Mouse (Mus musculus) lung, postnatal 25 days (tissue): ENCODE data around the gene Megf8.

Experiments
- DNase-seq: peaks from one replicate; pipeline ENCODE4 v3.0.0; 2022; ENCODE audit warnings: low spot score

Gene Megf8

DNA sequence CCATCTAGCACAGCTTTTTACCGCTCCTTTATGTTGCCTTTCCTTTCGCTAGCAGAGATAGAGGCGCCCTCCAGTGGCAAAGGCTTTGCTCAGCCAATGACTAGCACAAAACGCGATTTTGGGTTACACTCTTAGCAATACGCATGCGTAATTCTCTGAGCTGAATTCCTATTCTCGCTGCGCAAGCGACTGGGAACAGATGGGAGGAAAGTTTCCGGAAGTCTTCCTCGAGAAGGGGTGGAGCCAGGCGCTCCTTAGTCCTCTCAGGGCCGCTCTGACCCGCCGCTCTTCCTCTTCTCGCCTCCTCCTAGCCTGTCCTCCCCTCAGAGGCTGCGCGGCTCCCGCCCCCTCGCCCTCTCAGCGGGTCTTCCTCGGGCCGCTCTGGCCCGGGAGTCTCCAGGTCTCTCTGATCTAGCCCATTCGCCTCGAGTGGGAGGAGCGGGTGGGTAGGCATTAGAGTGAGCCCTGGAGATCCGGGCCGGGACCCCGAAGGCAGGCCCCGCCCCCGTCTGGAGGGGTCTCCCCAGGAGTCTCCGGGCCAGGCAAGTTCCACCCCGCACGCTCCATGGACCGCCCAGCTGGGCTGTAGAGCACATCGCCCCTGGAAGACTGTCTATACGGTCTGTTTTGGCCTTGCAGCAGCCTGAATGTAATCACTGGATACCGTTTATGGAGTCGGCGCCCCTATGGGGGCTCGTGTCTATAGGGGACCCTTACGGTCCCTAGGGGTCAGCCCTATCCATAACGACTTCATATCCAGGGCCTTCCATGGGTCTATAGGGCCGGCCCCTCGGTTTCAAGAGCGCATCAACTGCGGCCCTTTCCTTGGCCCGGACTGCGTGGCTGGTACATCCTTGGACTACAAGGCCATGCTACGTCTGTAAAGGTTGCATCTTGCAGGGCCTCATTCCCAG lies at the start of gene Megf8:
Megf8 (plus strand) TSS at position 633 of the 914 bp plus-strand sequence.
- peak; percentile 98 for DNase-seq

DNA sequence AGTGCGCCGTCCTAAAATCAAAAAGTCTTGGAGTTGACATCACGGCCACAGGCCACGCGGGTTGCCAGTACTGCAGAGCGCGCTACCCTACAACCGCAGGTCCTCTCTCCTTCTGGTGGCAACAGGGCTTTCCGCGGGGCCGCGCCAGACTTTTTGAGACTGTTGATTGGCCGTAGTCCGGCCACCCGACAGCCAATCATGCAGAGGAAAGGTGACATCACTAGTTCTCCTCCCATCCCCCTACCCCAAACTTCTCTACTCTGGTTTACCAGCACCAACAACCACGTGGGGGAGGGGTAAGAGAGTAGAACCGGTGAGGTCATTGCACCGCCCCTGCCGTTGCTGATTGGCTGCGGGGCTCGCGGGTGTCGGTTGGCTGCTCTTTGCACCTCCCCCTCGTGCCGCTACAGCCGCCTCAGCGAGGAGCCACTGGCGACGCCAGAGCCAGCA lies 49.6 kb upstream of the Megf8 start, which contains the start of gene Cic:
Cic (plus strand) TSS at position 404 of the 450 bp plus-strand sequence.
- peak; percentile 100 for DNase-seq

DNA sequence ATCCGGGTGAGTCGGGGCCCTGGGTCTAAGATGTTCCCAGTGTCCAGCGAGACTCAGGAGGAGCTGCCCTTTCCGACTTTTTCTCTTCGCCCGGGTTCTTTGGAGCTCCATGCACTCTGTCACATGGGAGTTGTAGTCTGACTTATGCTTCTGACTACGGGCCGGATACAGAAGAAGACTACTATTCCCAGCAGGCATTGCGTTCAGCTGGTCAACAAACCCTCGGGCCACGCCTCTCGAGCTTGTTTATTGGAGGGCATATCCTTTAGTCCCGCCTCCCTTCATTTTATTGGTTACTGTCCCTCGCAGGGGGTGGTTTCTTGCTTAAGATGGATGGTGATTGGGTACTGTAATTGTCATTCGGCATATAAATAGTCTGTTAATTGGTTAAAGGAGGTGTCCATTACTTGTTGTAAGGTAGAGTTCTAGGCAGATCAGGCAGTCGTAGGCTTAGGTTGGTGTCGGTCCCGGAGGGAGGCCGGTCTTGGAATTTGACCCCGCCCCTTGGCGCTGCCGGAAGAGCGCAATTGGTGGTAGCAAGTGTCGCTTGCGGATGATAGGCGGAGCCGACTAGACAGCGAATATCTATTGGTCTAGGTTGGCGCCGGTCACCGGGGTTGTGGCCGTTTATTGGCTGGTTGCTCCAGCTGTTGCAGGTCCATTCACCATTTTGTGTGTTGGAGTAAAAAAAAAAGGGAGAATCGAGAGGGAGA lies 49.1 kb upstream of the Megf8 start:
- DNase-seq = peak; percentile 100

DNA sequence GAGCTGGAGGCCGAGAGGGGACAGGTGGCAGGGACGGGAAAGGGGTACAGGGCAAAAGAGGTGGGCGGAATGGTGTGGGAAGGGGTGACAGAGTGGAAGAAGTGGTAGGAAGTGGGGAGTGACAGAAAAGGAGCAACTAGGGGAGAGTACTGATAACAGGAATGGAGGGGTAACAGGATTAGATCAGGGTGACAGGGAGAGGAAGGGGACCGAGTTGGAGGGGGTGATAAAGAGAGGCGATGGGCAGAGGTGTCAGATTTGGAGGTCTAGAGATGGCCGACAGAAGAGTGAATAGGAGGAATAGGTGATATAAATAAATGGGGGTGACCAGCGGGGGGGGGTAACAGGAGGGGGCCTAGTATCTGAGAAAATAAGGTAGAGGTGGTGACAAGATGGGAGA lies 48.4 kb upstream of the Megf8 start:
- no peak for DNase-seq

DNA sequence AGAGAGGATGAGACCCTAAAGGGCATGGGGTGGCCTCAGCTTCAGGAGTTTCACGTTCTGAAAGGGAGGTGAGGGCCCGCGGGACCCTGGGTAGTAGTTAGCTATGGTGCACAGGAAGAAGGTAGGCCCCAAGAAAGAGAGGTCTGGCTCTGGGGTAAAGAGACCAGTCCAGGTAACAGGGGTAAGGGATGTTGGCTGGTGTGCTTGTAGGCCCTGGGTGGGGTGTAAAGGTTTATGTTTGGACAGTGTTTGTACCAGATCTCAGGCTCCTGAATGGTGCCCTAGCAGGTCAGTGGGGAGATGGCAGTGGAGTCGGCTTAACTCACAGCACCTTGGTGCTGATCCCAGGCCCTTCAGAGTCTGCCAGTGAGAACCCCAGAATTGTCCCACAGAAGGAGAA lies 47.9 kb upstream of the Megf8 start:
- no peak for DNase-seq

DNA sequence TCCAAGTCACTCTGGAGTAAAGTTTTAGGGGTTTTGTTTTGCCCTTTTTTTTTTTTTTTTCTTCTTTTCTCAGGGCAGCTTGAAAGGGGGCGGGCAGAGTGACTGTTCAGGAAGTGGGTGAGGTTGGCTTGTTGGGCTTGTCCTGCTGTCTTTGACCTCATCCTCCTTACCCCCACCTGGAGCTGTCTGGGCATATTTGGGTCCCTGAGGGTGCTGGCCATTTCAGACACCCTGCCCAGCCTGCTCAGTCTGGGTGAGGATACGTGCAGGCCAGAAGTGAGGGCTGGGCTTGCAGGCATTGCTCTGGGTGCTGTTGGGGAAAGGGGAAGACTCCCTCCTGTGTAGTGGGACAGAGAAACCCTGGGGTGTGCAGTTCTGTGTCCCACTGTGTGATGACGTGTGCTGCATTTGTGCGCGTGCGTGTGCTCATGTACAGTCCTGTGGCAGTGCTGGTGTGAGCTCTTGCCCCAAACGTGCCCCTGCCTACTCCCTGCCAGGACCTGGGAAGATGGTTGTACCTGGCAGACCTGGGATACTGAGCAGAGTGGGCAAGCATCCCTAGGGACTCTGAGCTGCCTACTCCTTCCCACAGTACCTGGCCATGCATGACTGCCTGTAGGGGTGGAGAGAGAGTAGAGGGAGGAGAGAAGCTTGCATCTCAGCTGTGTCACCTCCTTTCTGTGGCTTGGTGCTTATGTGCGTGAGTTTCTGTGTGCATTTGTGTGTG lies 47.3 kb upstream of the Megf8 start:
- no peak for DNase-seq

DNA sequence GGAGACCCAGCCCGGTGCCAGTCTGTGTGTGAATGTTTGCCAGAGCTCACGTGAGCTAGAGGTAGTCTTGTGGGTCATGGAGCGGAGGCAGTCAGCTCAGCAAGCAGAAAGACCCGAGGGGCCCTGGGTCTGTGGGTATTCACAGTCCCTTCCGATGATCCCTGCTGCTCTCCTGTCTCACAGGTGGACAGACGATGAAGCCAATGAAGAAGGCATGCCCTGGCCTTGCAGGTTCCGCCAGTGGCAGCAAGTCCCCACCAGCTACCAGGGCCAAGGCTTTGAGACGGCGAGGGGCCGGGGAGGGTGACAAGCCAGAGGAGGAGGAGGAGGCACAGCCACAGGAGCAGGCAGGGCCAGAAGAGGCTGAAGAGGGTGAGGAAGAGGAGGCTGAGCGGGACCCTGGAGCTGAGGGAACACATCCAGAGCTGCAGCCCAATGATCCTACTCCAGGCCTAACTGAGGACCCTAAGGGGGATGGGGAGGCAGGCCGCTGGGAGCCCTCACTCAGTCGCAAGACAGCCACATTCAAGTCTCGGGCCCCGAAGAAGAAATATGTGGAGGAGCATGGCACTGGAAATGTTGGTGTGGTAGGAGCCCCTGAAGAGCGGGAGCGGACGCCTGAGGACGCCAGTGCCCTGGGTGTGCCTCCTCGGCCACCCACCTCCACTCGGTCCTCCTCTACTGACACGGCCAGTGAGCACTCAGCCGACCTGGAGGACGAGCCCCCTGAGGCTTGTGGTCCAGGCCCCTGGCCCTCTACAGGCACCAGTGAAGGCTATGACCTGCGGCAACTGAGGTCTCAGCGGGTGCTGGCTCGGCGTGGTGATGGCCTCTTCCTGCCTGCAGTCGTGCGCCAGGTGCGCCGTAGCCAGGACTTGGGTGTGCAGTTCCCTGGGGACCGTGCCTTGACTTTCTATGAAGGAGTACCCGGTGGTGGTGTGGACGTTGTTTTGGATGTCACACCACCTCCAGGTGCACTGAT lies 46.0 kb upstream of the Megf8 start:
- no peak for DNase-seq

DNA sequence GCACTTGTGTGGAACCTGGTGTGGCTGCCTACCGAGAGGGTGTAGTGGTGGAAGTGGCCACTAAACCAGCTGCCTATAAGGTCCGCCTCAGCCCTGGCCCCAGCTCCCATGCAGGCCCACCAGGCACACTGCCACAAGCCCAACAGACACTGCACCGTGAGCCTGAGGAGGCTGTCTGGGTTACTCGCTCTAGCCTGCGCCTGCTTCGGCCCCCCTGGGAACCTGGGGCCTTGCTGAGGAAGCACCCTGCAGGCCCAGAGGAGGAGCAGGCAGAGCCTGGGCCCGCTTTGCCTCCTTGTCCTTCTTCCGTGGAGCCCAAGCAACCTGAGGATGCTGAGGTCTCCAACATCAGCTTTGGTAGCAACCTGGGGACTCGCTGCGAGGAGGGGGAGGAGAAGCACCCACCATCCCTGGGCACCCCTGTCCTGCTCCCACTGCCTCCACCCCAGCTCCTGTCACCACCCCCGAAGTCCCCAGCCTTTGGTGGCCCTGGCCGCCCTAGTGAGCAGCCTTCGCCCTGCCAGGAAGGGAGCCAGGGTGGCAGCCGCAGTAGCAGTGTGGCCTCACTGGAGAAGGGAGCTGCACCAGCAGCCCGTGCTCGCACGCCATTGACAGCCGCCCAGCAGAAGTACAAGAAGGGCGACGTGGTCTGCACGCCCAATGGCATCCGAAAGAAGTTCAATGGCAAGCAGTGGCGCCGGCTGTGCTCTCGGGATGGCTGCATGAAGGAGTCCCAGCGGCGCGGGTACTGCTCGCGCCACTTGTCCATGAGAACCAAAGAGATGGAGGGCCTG lies 45.1 kb upstream of the Megf8 start:
- no peak for DNase-seq

DNA sequence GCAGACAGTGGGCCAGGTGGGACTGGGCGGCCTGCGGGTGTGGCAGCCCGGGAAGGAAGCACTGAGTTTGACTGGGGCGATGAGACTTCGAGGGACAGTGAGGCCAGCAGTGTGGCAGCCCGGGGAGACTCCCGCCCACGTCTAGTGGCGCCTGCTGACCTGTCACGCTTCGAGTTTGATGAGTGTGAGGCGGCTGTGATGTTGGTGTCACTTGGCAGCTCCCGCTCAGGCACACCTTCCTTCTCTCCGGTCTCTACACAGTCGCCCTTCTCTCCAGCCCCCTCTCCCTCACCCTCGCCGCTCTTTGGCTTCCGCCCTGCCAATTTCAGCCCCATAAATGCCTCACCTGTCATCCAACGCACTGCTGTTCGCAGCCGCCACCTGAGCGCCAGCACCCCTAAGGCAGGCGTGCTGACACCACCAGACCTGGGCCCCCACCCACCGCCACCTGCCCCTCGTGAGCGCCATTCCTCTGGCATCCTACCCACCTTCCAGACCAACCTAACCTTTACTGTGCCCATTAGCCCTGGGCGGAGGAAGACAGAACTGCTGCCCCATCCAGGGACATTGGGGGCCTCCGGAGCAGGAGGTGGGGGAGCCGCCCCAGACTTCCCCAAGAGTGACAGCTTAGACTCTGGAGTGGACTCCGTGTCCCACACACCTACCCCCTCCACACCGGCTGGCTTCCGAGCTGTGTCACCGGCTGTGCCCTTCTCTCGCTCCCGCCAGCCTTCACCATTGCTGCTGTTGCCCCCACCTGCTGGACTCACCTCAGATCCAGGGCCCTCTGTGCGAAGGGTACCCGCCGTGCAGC lies 44.3 kb upstream of the Megf8 start:
- DNase-seq = no peak

DNA sequence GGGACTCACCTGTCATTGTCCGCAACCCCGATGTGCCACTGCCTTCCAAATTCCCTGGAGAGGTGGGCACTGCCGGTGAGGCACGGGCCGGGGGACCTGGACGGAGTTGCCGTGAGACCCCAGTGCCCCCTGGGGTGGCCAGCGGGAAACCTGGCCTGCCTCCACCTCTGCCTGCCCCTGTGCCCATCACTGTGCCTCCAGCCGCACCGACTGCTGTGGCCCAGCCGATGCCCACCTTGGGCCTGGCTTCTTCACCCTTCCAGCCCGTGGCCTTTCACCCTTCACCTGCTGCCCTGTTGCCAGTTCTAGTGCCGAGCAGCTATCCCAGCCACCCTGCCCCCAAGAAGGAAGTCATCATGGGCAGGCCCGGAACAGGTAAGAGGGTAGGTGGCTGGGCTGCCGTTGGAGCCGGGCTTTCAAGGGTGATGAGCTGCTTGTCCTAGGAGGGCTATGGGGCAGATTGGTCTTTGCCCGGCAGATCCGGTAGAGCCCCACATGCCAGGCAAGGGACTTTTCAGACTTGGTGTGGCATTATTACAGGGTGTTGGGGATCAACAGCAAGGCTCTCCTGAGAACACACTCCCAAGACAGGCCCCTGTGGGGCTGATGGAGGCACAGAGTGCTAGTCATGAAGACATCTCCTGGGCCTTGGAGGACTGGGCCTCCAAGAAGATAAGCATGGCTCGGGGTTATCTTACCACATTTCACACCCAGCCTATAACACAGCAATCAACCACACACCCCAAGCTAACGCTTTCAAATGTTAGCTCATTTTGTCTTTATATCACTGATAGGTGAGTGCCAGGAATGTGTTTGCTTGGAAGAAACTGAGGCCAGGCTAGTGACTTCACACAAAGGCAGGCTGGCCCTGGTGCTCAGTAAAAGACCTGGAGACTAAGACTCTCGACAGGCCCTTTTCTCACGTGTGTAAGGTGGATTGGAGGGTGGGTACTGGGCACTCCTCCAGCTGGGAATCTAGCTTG lies 43.4 kb upstream of the Megf8 start:
- no peak for DNase-seq

DNA sequence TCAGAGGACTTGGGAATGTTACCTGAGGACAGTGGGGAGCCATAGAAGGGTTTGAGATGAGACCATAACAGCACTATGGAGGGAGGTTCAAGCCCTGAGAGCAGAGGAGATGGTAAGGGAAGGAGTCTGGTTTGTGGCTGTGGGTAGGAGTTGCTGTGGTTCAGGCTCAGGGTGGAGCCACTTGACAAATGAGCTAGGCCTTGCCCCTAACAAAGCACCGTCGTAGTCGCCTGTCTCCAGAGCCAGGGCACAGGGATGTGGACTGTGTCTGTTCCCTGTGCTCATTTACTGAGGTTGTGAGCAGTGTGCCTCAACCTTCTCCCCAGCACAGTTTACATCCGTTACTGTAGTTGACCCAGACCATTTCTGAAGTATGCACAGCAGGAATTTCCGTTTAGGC lies 42.4 kb upstream of the Megf8 start:
- DNase-seq = no peak

DNA sequence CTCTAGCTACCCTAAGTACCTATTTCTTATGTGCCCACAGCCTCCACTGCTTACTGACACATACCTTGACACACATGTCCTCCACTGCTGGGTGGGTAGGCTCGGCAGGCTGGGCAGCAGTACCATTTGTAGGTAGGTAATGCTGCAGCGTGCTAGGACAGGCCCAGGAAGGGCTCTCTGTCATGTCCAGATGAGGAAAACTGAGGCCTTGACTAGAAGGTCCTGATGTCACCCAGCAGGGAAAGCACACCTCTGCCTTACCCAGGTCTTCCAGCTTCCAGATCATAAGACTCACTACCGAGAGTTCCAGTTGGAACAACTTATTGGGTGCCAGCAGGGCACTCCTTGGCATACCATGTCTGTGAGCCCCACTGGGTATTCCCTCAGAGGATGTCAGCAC lies 42.0 kb upstream of the Megf8 start:
- no peak for DNase-seq

DNA sequence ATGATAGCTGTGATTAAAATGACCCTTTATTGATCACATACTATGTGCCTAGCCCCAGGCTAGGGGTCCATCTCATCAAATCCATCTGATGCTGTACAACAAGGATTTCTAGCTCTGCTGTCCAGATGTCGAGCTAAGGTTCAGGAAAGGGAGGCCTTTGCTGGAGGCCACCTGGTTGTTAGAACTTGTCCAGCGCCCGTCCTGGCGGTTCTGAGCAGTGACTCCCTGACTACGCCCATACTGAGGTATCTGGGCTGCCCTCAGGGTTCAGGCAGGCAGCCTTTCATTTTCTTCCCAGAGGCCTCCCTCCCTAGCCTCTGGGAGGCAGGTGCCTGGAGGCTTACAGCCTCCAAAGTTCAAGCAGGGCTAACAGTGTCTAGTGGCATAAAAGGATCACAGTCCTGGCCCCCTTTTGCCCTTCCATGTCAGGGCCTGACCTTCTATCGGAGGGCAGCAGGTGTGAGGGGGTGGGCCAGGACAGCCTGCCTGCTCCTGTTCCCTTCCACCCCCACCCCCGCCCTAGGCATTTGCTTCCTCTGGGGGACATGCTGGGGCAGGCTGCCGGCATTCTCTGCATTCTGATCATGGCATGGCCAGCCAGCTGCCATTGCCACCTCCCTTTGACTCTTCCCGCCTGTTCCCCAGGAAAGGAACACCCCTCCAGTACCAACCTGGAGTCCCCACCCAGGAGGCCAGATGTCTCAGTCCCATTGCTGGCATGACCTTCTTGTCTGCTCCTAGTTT lies 41.2 kb upstream of the Megf8 start:
- DNase-seq = no peak

DNA sequence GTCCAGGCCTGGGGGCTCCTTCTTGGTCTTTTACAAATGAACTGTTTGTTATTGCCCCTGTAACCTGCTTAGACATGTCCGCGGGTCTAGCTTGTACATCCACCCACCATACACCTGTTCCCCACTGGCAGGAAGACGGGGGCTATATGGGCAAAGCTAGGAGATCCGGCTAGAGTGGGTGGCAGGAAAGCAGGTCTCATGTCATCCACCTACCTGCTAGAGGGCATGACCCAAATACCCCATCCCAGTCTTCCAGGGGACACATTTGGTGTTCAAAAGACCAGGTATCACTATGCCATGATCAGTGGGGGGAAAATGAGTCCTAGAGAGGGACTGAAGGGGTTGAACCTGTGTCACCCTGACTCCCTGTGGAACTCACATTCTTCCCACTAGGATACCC lies 39.6 kb upstream of the Megf8 start:
- DNase-seq = no peak

DNA sequence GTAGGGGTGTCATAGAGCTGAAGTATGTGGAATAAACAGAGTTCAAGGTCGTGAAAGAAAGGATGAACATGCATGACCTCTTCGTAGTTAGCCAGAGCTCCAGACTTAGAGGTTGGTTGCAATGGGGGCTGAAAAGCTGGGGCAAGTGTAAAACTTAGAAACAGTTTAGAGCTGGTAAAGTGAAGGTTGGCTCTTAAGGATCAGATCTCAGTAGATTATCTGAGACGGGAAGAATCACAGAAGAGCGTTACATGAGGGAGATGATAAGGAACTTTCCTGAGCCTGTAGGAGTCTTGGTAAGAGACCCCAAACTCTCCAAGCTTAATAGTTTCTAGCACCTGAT lies 39.0 kb upstream of the Megf8 start:
- DNase-seq = no peak

DNA sequence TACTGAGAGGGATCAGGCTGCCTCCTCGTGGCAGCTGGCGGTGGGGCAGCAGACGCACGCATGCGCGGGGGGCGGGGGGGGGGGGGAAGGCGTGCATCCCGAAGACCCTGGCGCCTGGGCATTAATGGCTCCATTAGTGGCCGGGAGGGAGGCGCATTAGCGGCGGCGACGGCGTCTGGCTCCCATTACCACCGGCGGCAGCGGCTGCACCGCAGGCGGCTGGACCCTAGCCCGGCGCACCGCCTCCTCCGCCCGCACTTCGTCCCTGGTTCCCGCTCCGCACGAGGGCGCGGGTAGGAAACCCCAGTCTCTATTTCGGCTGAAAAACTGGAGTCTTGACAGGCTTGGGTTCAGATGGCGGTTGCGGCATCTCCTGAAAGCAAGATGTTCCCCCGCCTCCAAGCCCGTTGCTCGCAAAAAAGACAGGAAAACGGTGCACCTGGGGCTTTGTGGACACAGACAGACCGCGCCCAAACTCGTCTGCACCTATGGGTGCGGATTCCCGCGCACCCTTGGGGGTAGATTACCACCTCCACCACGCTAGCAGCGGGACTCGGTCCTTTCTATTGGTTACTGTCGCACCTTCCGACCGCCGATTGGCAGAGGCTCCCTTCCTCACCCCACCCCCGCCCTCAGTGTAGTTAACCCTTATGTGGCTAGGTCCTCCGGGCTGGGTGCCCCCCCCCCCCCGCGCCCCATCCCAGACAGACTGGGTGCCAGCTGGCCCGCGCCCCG lies 38.5 kb upstream of the Megf8 start:
- peak; percentile 92 for DNase-seq
